Mouse (Mus musculus) CD4-positive helper T cell, adult 2 months (primary cell): Measurements from ENCODE around the gene Rassf8.

Source experiments
- DNase-seq: peaks from one replicate; pipeline ENCODE4 v3.0.0-alpha.2; 2012; ENCODE audit warnings: low read depth, missing footprints, low spot score

The Rassf8 gene

DNA sequence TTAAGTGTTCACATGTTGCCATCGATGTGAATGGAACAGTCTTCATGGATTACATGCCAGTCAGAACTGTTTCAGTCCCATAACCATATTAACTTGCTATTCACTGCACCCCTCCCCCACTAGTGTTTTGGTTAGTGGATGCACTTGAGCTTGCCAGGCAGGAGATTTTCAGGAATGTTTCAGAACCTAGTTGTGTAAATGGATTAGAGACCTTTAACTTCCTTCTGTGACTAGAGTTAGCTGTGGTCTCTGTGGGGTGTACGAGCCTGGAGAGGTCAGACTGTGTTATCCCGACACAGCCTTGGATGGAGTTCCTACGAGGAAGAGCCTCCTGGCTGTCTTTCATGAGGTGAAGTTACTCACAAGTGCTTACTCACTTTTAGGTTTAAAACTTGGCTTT lies 29.7 kb downstream of the Rassf8 start:
- DNase-seq: no peak

GRCm38 (mm10) chr6:145779383-145779782 lies 32.8 kb downstream of the Rassf8 start:
- no peak for DNase-seq

DNA sequence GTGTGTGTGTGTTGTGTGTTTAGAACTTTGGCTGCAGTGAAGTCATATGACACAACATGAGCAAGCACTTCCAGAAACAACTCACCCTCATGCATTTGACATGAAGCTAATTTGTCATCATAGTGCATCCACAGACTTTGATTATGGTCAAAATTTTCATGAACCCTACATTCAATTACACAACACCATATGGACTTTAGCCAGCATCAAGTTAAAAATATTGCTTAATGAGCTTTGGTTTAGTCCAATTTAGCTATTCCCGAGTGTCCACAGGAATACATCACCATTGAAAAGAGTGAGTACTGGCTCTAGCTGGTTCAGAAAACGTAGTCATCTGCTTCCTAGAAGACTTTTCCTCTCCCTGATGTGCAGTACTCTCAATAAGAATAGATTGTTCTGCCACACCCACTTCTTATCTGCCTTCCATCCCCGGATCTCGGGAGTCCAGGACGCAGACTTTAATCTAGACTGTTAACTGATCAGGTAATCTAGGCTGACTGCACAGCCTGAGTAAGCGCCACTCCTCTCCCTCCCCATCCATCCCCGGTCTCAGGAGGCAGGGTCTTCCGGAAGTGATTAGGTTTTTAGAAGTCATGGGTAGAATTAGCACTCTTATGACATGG lies 33.7 kb downstream of the Rassf8 start:
- no peak for DNase-seq

GRCm38 (mm10) chr6:145781256-145781655 lies 34.7 kb downstream of the Rassf8 start:
- peak; percentile 9 for DNase-seq

GRCm38 (mm10) chr6:145781966-145782365 lies 35.4 kb downstream of the Rassf8 start:
- DNase-seq: no peak

GRCm38 (mm10) chr6:145787311-145787710 lies 40.8 kb downstream of the Rassf8 start:
- no peak for DNase-seq

GRCm38 (mm10) chr6:145789738-145790137 lies 43.2 kb downstream of the Rassf8 start:
- DNase-seq: no peak

DNA sequence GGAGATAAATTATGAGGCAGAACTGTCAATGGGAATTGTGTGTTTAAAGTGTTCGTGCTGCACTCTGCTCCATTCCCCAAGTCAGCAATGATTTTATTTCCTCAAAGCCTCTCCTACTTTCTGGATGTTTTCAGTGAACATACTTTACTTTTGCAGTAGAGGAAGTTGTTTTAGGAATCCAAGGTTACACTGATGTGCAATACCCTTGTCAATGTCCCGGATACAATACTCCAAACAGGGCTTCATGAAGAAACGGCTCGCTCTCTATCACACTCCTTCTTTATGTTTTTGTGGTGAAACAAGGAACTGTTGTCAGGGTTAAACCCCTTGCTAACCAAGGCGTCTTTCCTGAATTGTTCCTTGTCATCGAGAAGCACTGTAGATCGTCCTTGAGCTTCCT lies 45.8 kb downstream of the Rassf8 start:
- DNase-seq: no peak

GRCm38 (mm10) chr6:145793109-145793593 lies 46.6 kb downstream of the Rassf8 start:
- peak; percentile 60 for DNase-seq

DNA sequence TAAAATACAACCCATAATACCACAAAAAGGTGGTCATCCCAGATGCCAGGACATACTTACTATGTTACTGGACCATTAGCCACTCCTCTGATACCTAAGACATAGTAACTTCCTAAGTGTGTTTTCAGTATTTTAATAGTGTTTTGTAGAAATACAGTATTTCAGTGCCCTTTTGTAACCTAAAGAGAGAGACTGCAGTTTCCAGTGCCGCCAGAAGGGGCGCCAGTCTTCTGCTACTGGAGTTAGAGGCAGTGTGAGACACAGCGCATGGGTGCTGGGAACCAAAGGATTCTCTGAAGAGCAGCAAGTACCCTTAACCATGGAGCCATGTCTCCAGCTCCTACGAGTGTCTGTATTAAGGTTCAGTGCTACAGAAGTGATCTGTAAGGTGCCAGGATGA lies 48.1 kb downstream of the Rassf8 start:
- peak; percentile 9 for DNase-seq

DNA sequence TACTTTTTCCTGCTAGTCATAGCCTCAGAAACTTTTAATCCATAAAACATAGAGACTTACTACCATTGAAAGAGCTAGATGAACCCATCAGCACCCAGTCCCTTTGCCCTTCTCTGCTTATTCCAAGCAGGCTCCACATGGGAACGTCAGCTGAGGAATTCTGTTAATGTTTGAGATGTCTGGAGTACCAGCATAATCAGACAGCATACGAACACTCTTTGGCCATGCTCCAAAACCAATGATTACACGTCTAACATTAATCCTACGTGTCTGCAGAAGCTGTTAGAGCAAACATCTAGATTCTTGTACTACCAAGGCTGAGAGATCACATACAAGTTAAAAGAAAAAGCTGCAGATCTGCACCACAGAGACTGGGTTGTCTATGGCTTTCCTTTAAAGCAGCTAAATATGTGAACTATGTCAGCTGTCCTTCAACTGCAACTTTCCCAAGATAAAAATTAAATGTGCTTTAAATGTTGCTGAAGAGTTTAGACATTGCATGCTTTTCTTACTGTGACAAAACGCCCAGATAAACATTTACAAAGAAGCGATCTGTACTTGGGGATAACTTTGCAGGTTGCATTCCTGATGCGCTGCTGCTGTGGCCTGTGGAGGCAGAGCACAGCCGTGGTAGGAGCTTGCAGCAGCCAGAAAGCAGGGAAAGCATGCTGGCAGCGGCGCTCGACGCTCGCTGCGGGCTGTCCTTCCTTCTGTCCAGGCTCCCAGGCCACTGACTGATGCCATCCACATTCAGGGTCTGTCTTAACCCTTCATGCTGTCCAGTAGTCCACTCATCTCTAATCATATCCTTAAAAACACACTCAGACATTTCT lies 49.9 kb downstream of the Rassf8 start:
- DNase-seq: no peak

GRCm38 (mm10) chr6:145797692-145798091 lies 51.1 kb downstream of the Rassf8 start:
- no peak for DNase-seq

- DNase-seq: peak; percentile 54
Measured at GRCm38 (mm10) chr6:145801796-145802488, 55.4 kb downstream of the Rassf8 start.

- DNase-seq: no peak
Measured at GRCm38 (mm10) chr6:145802881-145803280, 56.3 kb downstream of the Rassf8 start.

DNA sequence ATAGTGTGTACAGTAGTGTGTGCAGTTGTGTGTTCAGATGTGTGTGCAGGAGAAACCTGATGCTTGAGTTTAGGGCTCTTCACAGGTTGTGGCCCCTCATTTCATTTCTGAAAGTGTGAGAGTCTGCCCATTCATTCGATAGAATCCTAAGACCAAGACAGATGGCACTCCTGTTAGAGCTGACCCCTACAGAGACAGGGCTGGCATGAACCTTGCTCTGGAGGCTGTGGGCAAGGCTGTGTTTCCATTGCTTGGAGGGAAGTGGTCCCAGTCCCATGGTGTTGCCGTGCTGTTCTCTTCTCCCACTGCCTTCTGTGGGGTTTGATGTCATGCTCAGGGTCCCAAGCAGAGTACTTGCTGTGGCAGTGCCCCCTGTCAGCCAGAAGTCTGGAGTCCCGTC lies 57.7 kb downstream of the Rassf8 start:
- DNase-seq: no peak

GRCm38 (mm10) chr6:145806784-145807183 lies 60.2 kb downstream of the Rassf8 start:
- DNase-seq: no peak

DNA sequence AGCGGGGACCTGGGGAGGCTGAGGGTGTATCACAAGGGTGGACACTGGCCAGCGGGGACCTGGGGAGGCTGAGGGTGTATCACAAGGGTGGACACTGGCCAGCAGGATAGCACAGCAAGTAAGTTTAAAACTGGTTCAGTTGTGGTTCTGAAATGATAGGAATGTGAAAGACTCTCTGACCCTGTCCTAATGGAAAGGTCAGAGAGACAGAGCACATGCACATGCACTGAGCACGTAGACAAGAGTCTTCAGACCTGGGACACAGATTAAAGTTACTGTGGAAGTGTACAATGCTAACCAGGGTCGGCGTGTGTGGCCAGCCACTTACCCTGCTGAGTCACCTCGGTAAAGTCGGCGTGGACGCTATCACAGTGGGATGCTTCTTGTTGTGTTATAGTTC lies 61.4 kb downstream of the Rassf8 start:
- DNase-seq: no peak

- DNase-seq: no peak
Measured at GRCm38 (mm10) chr6:145809566-145809965, 63.0 kb downstream of the Rassf8 start.

- no peak for DNase-seq
Measured at GRCm38 (mm10) chr6:145810015-145810414, 63.5 kb downstream of the Rassf8 start.

DNA sequence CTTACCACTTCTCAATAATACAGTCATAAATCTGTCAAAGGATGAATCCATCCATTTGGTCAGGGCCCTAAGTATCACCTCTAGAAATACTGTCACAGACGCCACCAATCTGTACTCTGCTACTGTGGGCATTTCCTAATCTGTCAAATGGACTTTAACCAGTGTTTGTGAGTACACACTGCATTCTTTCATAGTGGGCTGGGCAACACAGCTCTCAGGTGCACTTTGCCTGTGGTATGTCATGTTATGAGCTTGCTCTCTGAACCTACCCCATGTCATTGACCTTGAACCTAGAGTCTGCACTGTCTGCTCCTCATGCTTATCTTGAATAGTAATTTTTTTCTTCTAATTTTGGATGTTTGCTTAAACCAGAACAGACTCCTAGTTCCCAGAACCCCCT lies 64.6 kb downstream of the Rassf8 start:
- DNase-seq: no peak

DNA sequence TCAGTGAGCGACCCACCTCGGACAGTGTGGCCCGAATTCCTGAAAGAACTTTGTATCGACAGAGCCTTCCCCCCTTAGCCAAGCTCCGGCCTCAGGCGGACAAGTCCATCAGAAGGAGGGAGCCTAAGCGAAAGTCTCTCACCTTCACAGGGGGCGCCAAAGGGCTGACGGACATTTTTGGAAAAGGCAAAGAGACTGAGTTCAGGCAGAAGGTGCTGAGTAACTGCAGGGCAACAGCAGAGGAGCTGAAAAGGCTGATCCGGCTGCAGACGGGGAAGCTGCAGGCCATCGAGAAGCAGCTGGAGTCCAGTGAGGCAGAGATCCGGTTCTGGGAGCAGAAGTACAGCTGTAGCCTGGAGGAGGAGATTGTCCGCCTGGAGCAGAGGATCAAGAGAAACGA lies 68.7 kb downstream of the Rassf8 start:
- no peak for DNase-seq

GRCm38 (mm10) chr6:145819151-145819550 lies 72.6 kb downstream of the Rassf8 start:
- no peak for DNase-seq
